Mouse (Mus musculus) embryonic facial prominence, embryonic 15.5 days (tissue): ENCODE results near the gene Lrrc28. TPM values are rescaled to one million over a fixed set of nuclear protein-coding genes. Genes with fewer than 3 reads are reported as not detected.

Experiments used
- ATAC-seq: fragments of 200-750 bp; cut with Nextera tagmentation; 2 replicates; pipeline ENCODE4 v1.8.0; 2017; ENCODE audit warnings: low read depth, moderate TSS enrichment; ENCODE audit not compliant: insufficient number of reproducible peaks, low FRiP score, low TSS enrichment
- H3K27ac ChIP-seq: fragments of 300-500 bp; sonication (generic); replicated peaks from 2 replicates; pipeline ENCODE4 v1.5.1; 2015; ENCODE audit warnings: mild to moderate bottlenecking, inconsistent platforms
- H3K27me3 ChIP-seq: fragments of 300-500 bp; sonication (generic); 2 replicates; pipeline ENCODE4 v1.6.1; 2015; ENCODE audit warnings: inconsistent platforms
- H3K36me3 ChIP-seq: fragments of 300-500 bp; sonication (generic); 2 replicates; pipeline ENCODE4 v1.6.1; 2015; ENCODE audit warnings: mild to moderate bottlenecking, inconsistent platforms
- H3K4me1 ChIP-seq: fragments of 300-500 bp; sonication (generic); 2 replicates; pipeline ENCODE4 v1.6.1; 2015; ENCODE audit warnings: inconsistent platforms
- H3K4me2 ChIP-seq: fragments of 300-500 bp; sonication (generic); replicated peaks from 2 replicates; pipeline ENCODE4 v1.6.1; 2015; ENCODE audit warnings: mild to moderate bottlenecking, inconsistent platforms
- H3K4me3 ChIP-seq: fragments of 300-500 bp; sonication (generic); replicated peaks from 2 replicates; pipeline ENCODE4 v1.5.1; 2015; ENCODE audit warnings: mild to moderate bottlenecking, inconsistent platforms
- H3K9ac ChIP-seq: fragments of 300-500 bp; sonication (generic); 2 replicates; pipeline ENCODE4 v1.6.1; 2015; ENCODE audit warnings: inconsistent platforms
- H3K9me3 ChIP-seq: fragments of 300-500 bp; sonication (generic); replicated peaks from 2 replicates; pipeline ENCODE4 v1.6.1; 2016; ENCODE audit warnings: inconsistent platforms
- WGBS: fragments of 180-500 bp; shearing (Covaris S2); methylation state at CpG from one replicate; pipeline ENCODE4 v1.1.7; 2015; 5-methylcytosine and 5-hydroxymethylcytosine counted together
- polyA plus RNA-seq: library from polyadenylated mRNA; unstranded; fragments of >200 nt; fragmentation: Nextera tagmentation; extraction: Ambion mirVana; gene quantifications from 2 replicates; pipeline ENCODE4 v1.2.1, GENCODE M21; 2015

Lrrc28 gene
- polyA plus RNA-seq, 1 experiment from 2014 or later: 22.4 TPM

DNA sequence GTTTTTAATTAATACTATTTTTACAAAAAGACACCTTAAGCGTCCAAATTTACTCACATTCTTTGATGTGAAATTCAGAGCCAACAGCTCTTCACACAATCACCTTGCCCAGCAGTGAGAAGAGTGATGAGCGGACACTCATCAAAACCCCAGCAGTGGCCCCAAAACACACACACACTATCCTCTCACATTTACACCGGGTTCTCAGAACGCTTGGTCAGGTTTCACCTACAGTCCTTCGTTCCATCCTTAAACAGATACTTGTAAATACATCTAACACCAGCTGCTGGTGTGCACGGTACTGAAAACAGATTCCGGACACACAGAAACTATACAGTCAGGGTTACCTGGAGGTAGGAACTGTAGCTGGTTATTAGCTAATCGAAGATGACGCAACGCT is 27.4 kb downstream of the Lrrc28 start:
- no peak overlapping the region for H3K27ac ChIP-seq
- peaks cover 13% of the 10 kb centered on the region for H3K4me1 ChIP-seq
- no peak overlapping the region for H3K9ac ChIP-seq
- no peak overlapping the region for H3K4me3 ChIP-seq
- H3K9me3 ChIP-seq: no peaks in the 10 kb centered on the region
- H3K36me3 ChIP-seq: no peaks in the 10 kb centered on the region; the same call in 1 of the 2 replicates
- H3K27me3 ChIP-seq: no peaks in the 10 kb centered on the region
- H3K4me2 ChIP-seq: no peak overlapping the region
- WGBS: 83% methylated on average over 10 of the region's 10 CpGs
- ATAC-seq: no peak

DNA sequence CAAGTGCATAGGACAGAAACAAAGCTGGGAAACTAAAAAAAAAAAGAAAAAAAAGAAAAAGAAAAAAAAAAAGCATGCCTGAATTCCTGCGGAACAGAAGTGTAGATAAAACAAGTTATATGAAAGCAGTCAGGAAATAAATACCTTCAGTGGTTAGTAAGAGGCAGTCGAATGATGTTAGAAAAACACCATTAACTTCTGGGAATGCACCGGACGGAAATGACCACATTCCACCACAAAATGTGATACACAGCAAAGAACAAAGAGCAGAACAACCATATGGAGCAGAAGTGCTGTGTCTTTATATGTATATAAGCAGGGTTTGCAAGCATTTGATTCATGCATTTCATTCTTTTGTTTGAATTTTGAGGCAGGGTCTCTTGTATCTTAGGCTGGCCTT is 28.2 kb downstream of the Lrrc28 start:
- Histone ChIP-seq H3K27ac (no peak overlapping the region; the same call in 1 of the 2 replicates), H3K27me3 (no peaks in the 10 kb centered on the region), H3K36me3 (no peaks in the 10 kb centered on the region; the same call in 1 of the 2 replicates), H3K9ac (no peak overlapping the region), H3K4me2 (no peak overlapping the region), H3K4me1 (peaks cover 13% of the 10 kb centered on the region), H3K4me3 (no peak overlapping the region), H3K9me3 (no peaks in the 10 kb centered on the region)
- no peak for ATAC-seq
- 61% methylated on average over 4 of the region's 4 CpGs for WGBS

DNA sequence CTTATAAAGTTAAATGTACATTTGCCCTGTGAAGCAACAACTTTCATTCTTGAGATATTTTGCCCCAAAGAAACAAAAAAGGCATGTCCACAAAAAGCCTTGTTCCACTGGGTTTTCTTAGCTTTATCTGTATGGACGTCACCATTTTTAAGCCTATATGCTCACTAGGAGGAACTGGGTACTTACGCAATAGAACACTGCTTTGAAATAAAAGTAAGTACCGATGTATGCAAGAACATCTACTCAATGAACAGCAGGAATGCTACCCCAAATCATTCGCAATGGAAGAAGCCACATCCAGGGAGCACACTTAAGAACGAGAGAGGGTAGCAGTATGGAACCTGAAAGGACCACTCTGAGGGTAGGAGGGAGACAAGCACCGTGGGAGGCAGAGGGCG is 30.6 kb downstream of the Lrrc28 start:
- Histone ChIP-seq H3K4me3 (no peak overlapping the region), H3K4me2 (no peak overlapping the region), H3K36me3 (no peaks in the 10 kb centered on the region; the same call in 1 of the 2 replicates), H3K27me3 (no peaks in the 10 kb centered on the region), H3K4me1 (peaks cover 13% of the 10 kb centered on the region), H3K27ac (0 out of 2 replicates have a peak overlapping the region, but pooled peaks have one; percentile 4), H3K9me3 (no peaks in the 10 kb centered on the region), H3K9ac (no peak overlapping the region)
- WGBS: 81% methylated on average over 7 of the region's 7 CpGs
- no peak for ATAC-seq

DNA sequence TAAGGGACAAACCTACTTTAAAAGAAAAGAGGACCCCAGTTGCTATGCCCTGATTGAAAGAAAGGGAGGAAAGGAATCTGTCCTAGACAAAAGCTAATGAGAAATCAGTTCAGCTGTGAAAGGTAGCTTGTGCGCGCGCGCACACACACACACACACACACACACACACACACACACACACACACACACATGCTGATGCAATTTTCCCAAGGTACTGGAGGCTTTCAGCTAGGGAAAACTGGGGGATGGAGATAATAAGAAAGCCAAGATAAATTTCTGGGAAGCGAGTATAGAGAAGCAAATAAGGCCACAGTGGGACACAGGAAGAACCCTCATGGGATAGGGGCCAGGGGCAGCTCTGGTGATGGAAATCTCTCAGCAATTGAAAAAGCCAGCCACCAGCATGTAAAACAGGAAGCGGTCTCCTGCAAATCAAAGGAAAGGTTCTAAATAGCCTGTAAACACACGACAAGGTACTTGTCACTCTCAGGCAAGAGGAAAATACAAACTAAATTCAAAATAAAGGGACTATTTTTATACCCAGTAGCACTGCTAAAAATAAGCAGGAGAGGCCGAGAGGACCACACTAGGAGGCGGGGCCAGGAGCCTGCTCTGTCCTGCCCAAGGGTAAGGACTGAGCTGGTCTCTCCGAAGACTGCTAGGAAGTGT is 31.1 kb downstream of the Lrrc28 start:
- no peak overlapping the region for H3K9ac ChIP-seq
- no peak overlapping the region for H3K4me2 ChIP-seq
- no peak for ATAC-seq
- 63% methylated on average over 10 of the region's 10 CpGs for WGBS
- H3K27ac ChIP-seq: 0 out of 2 replicates have a peak overlapping the region, but pooled peaks have one; percentile 4
- no peak overlapping the region for H3K4me3 ChIP-seq
- no peaks in the 10 kb centered on the region for H3K9me3 ChIP-seq
- H3K4me1 ChIP-seq: peaks cover 13% of the 10 kb centered on the region
- H3K36me3 ChIP-seq: no peaks in the 10 kb centered on the region; the same call in 1 of the 2 replicates
- no peaks in the 10 kb centered on the region for H3K27me3 ChIP-seq

DNA sequence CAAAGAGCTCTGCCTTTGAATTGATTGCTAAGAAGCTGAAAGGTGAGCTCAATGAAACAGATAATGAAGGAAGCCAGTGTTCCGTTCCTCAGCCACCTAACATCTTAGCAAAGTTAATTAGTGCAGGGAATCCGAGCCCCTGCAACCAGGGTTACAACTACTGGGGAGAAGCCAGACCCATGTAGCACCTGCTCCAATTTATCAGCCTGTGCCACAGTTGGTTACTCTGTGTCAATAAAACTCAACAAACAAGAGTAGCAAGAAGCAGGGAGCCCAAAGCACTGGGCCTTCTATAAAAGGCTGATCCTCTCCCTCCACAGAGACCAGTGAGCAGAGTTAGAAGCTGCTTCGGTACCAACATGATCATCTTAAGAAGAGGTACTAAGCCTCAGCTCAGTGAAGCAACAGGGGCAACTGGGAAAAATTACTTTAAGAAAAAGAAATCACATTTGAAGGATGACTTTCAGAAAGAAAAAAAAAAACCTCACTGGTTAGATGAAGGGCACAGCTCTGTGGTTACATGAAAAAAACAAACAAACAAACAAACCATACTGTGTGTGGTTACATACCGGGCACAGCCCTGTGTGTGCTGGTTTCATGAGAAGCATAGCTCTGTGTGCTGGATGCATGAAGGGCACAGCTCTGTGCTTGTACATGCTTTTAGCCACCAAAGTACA is 36.6 kb downstream of the Lrrc28 start:
- ATAC-seq: no peak
- H3K36me3 ChIP-seq: no peaks in the 10 kb centered on the region; the same call in 1 of the 2 replicates
- no peak overlapping the region for H3K9ac ChIP-seq
- H3K27ac ChIP-seq: peak overlapping the region; percentile 59; the same call in 1 of the 2 replicates
- H3K9me3 ChIP-seq: no peaks in the 10 kb centered on the region
- WGBS: 42% methylated on average over 4 of the region's 4 CpGs
- no peaks in the 10 kb centered on the region for H3K27me3 ChIP-seq
- H3K4me2 ChIP-seq: no peak overlapping the region
- no peak overlapping the region for H3K4me3 ChIP-seq
- H3K4me1 ChIP-seq: peaks cover 27% of the 10 kb centered on the region

DNA sequence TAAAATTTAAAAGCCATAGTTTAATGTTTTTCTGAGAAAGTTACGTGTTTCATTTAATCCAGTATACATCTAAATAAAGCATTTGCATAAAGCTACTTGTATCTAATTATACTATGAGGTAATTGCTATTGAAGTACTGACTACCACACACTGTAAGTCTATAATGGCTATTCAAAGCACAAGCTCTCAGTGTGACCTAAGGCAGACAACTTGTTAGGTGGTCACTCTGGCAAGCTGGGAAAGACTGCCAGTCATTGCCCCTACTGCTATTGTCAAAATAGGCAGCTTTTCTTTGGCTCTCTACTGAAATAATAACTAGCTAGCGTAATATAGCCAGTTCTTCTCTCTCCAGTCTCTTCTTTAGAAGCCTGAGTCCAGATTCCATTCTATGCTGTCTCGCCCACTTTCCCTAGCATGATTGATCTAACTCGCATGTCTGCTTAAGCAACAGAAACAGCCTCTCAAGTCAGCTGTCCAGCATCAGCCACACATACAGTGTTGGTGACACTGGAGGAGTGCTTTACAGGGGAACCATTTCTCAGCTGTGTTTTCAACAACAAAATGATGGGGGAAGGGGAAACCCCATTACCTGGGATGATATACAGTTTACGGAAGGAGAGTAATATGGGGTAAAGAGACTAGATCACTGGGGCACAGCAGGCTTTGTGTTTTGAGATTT is 37.3 kb downstream of the Lrrc28 start:
- H3K27ac ChIP-seq: peak overlapping the region; percentile 59; the same call in 1 of the 2 replicates
- H3K9me3 ChIP-seq: no peaks in the 10 kb centered on the region
- no peak overlapping the region for H3K4me2 ChIP-seq
- no peak for ATAC-seq
- no peaks in the 10 kb centered on the region for H3K27me3 ChIP-seq
- H3K9ac ChIP-seq: no peak overlapping the region
- WGBS: 67% methylated on average over 5 of the region's 5 CpGs
- H3K4me1 ChIP-seq: peaks cover 27% of the 10 kb centered on the region
- H3K4me3 ChIP-seq: no peak overlapping the region
- H3K36me3 ChIP-seq: no peaks in the 10 kb centered on the region; the same call in 1 of the 2 replicates

DNA sequence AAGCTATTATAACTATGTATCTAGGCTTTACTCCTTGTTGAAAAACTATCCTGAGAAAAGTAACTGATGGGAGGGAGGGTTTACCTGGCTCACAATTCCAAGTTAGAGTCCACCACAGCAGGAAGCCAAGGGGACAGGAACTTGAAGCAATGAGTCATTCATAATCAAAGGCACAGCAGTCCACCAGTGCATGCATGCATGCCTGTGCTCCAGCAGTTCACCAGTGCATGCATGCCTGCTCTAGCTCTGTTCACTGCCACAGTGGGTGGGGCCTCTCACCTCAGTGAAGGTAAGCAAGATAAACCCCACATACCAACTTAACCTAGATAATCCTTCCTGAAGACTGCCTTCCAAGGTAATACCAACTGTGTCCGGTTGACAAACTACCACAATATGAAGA is 38.8 kb downstream of the Lrrc28 start:
- no peaks in the 10 kb centered on the region for H3K9me3 ChIP-seq
- no peak overlapping the region for H3K4me3 ChIP-seq
- no peaks in the 10 kb centered on the region for H3K36me3 ChIP-seq
- 72% methylated on average over 1 of the region's 1 CpGs for WGBS
- no peak overlapping the region for H3K9ac ChIP-seq
- peaks cover 27% of the 10 kb centered on the region for H3K4me1 ChIP-seq
- 0 out of 2 replicates have a peak overlapping the region, but pooled peaks have one; percentile 44 for H3K27ac ChIP-seq
- no peak for ATAC-seq
- H3K27me3 ChIP-seq: no peaks in the 10 kb centered on the region
- no peak overlapping the region for H3K4me2 ChIP-seq

DNA sequence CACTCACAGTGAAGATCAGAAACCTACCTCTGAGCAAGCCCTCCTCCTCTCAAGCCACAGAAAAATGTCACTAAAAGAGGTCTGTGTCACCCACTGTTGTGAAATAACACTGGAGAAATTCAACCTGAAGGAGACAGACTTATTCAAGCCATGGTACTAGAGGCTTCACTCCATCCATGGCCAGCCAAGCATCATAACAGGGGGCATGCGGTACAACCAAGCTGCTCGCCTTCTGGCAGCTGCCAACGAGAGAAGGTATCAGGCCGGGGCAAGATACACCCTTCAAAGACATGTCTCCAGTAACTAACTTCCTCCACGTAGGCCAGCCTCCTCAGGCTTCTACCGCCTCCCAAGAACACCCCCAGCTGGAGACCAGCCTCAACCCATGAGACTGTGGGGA is 40.0 kb downstream of the Lrrc28 start:
- no peak overlapping the region for H3K4me3 ChIP-seq
- H3K4me1 ChIP-seq: peaks cover 27% of the 10 kb centered on the region
- no peak overlapping the region for H3K4me2 ChIP-seq
- H3K27ac ChIP-seq: peak overlapping the region; percentile 83
- no peaks in the 10 kb centered on the region for H3K9me3 ChIP-seq
- no peak; the same call in 1 of the 2 replicates for ATAC-seq
- 68% methylated on average over 6 of the region's 6 CpGs for WGBS
- H3K27me3 ChIP-seq: no peaks in the 10 kb centered on the region
- H3K36me3 ChIP-seq: no peaks in the 10 kb centered on the region
- H3K9ac ChIP-seq: no peak overlapping the region

DNA sequence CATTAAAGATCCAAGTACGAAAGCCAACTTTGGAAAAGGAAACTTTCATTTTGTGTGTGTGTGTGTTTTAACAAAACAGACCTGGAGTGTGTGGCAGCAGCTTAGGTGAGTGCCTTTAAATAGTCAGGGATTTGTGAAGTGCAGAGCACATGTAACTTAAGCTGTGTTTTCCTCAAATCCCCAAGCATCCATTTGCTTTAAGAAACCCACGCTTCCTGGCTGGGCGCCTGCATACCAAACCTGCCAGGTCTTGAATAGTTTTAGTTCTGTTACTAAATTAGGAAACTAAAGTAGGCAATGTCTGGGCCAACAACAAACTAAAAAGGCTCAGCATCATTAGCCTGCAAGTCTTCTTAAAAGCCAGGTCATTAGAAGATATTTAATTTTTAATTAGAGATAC is 47.0 kb downstream of the Lrrc28 start:
- Histone ChIP-seq H3K4me1 (peaks cover 19% of the 10 kb centered on the region), H3K27me3 (no peaks in the 10 kb centered on the region), H3K9ac (no peak overlapping the region), H3K36me3 (no peaks in the 10 kb centered on the region), H3K27ac (peak overlapping the region; percentile 35), H3K4me3 (no peak overlapping the region), H3K9me3 (no peaks in the 10 kb centered on the region), H3K4me2 (no peak overlapping the region)
- ATAC-seq: peak; percentile 78; the same call in 1 of the 2 replicates
- 49% methylated on average over 3 of the region's 3 CpGs for WGBS

DNA sequence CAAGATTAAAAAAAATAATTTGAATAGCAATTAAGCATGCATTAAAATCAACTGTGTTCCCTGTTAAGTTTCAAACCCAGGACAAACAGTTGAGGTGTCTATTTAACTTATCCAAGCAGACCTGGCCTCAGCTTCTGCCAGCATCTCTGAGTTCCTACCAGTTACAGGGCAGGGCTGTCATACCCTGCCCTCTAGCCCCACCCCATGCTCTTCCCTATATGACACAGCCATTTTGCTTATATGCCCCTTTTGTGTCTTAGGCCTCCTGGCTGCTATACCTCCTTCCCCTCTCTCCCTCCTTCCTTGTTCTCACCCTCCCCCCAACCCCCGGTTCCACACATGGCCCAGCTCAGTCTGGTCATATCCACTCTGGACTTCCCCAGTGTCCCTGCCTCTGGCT is 48.1 kb downstream of the Lrrc28 start:
- ATAC-seq: no peak
- H3K4me2 ChIP-seq: no peak overlapping the region
- H3K4me1 ChIP-seq: peaks cover 19% of the 10 kb centered on the region
- no peaks in the 10 kb centered on the region for H3K36me3 ChIP-seq
- H3K27ac ChIP-seq: no peak overlapping the region
- 79% methylated on average over 1 of the region's 1 CpGs for WGBS
- no peaks in the 10 kb centered on the region for H3K9me3 ChIP-seq
- no peak overlapping the region for H3K9ac ChIP-seq
- H3K4me3 ChIP-seq: no peak overlapping the region
- no peaks in the 10 kb centered on the region for H3K27me3 ChIP-seq

DNA sequence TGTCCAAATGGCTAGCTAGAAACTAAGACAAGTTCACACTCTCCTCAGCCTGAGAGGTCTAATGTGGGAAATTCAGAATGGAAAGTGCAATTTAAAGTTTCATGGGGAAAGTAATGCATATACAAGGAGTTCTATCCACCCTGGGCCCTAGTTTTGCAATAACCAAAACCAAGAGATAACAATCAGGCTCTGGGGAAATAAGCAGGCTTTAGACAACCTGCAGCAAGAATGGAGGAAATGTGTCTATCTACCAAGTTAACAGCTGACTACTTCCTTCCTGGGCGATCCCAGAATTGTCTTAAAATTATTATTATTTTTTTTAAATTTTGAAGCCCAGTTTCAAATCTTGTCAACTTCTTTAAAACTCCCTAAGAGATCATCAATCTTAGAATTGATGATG is 48.7 kb downstream of the Lrrc28 start:
- H3K4me3 ChIP-seq: no peak overlapping the region
- peaks cover 19% of the 10 kb centered on the region for H3K4me1 ChIP-seq
- ATAC-seq: no peak
- no peaks in the 10 kb centered on the region for H3K9me3 ChIP-seq
- H3K27me3 ChIP-seq: no peaks in the 10 kb centered on the region
- H3K27ac ChIP-seq: no peak overlapping the region
- H3K4me2 ChIP-seq: no peak overlapping the region
- no peaks in the 10 kb centered on the region for H3K36me3 ChIP-seq
- H3K9ac ChIP-seq: no peak overlapping the region
- 100% methylated on average over 1 of the region's 1 CpGs for WGBS
